Mouse (Mus musculus) telencephalon, adult 2 months (tissue): Measurements from ENCODE around the gene Cdc42bpa.

Source experiments
- DNase-seq: peaks from one replicate; pipeline ENCODE4 v3.0.0-alpha.2; 2011; ENCODE audit warnings: low read depth, low spot score

Cdc42bpa gene

DNA sequence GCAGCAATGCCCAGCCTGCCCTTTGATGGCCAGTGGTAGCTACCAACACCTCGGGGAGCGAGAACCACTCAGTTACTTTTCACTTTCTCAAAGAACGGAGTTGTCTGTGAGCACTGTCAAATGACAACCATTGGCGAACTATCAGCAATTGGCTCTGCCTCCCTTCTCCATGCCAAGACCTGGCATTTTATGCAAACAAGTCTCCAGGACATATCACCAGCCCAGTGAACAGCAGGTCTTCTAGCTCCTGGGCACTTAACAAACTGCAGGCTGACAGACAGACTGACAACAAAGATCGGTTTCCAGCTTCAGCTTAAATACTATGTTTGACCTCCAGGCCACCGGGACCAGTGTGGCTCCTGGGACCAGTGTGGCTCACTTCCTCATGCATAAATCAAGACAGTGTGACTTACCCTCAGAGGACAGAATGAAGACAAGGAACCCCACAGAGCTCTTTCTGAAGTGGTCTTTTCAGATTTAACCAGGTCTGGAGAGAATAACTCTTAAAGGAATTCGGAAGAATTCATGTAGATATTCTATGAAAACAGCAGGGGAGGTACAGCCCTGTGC is 231.5 kb downstream of the Cdc42bpa start:
- no peak for DNase-seq

- DNase-seq = no peak
These were observed 232.6 kb downstream of the Cdc42bpa start for GRCm38 (mm10) chr1:180192866-180193265.

GRCm38 (mm10) chr1:180193391-180193935 is 233.2 kb downstream of the Cdc42bpa start:
- DNase-seq = no peak

GRCm38 (mm10) chr1:180194048-180194447 is 233.8 kb downstream of the Cdc42bpa start:
- no peak for DNase-seq

DNA sequence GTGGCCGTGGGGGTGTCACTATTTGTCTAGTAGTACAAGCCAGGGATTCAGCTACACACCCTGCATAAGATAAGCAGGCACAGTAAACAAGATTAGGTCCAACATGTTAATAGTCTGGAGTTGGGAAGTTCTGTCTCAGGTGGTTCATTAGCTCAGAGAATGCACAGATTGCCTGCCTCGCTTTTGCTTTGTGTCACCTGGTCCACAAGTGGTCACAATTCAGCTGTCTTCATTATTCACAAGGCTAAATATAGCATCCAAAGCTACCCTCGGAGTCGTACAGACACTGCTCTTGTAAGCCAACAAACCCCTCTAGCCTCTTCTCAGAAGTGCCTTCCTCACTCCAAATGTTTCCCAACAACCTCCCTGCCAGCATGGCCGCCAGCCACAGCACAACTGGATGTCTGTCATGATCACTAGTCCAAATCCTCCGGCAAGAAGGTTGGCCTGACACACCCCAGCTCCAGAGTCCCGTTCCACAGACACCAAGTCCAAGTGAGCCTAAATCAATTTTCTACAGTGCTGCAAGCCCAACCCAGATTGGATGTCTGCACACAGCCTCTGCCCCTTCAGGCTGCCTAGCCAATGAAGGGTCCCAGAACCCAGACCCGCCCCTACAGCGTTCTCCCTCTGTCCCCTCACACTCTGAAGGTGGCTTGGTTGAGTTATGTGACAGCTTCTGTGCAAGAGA is 234.7 kb downstream of the Cdc42bpa start:
- DNase-seq = no peak

DNA sequence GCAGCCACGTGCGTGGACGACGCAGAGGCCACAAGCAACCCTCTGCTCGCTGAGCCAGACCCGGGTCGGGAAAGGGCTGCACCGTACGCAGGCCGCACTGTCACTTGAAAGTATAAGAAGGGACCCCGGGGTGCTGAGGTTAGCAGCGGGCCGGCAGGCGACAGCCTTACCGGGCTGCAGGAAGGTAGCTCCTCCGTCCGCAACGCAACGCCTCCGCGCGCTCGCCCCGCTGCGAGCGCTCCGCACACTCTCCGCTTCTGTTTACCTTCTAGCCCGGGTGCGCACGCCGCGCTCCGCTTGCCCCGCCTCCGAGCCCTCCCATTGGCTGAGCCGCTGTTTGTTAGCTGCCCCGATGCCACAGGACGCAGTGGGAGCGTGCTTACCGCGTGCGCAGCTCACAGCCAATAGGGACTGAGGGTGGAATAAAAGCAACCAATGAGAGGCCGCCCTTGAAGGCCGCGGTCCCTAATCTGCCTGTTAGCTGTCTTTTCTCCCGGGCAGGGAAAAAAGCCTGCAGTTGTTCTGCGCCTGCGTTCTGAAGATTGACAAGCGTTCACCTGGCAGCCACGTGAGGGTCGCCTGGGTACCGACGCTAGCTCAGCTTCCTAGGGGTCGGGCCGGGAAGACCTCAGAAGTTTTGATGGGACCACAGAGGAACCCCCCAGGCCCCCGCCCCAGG is 235.6 kb downstream of the Cdc42bpa start:
- DNase-seq = peak; percentile 98

- no peak for DNase-seq
These were observed 236.2 kb downstream of the Cdc42bpa start for GRCm38 (mm10) chr1:180196508-180196907.

- DNase-seq = no peak
These were observed 237.7 kb downstream of the Cdc42bpa start for GRCm38 (mm10) chr1:180197956-180198355.

DNA sequence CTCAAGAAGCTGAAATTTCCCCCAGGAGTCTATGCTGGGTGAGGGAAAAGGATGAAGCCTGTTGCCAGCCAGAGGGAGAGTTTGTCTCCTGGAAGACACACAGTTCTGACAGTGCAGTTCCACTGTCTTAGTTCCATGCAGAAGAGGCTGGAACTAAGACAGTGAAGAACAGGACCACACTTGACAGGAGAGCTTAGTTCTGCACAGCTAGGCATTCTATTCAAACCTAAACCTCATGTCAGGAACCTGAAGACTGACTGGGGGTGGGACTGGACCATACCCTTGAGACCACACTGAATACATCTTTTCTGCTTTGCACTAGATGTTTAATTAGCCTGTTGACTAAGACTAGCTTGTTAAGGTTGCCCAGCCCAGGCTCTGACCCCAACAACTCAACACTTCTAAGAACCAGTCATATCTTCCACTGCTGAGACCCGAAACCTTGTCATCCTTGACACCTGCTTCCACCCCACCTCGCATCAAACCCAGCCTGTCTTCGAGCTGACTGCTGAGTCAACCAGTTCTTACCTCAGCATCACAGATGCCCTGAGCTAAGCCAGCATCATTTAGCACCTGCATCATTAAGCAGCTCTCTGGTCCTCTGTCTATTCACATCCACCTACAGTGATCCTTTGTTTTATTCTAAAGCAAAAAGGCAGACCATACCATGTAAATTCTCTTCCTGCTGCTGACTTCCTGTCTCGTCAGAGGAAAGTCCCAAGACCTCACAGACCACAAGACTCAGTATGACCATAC is 238.9 kb downstream of the Cdc42bpa start, which contains the start of gene Coq8a:
Gene Coq8a (minus strand): TSS at position 644 of the 756 bp plus-strand sequence.
- no peak for DNase-seq

DNA sequence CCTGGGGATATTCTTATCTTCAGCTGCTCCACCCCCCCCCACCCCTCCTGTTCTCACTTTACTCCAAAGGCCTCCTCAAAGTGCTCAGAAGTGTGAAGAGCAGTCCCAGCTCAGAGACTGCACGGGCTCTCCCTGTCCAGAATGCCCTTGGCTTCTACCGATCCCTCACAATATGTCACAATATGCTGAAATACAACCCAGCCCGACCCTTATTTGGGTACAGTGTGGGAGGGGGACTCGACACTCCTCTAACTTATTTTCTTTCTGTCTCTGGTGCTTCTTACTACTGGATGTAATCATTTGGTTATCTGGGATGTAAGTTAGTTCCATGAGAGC is 239.4 kb downstream of the Cdc42bpa start:
- no peak for DNase-seq

DNA sequence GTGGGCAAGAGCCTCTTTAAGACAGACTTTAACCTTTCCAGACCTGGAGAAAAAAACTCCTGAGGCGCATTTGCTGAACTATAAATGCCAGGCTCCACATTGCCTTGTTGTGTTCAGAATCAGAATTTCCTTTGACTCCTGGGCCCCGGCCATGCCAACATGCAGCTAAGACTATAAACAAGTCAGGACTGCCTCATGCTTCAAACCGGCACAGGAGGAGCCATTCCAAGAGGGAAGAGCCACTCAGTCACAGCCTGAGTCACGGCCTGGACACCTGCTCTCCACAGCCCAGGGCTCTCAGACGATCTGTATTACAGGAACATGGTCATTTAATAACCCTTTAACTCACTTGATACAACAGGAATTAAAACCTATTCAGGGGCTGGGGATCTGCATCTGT is 240.4 kb downstream of the Cdc42bpa start:
- no peak for DNase-seq

- DNase-seq = no peak
These were observed 248.1 kb downstream of the Cdc42bpa start for GRCm38 (mm10) chr1:180208370-180208769.

- no peak for DNase-seq
These were observed 249.8 kb downstream of the Cdc42bpa start for GRCm38 (mm10) chr1:180210031-180210432.

- no peak for DNase-seq
These were observed 250.6 kb downstream of the Cdc42bpa start for GRCm38 (mm10) chr1:180210781-180211271.

GRCm38 (mm10) chr1:180212911-180213310 is 252.6 kb downstream of the Cdc42bpa start:
- no peak for DNase-seq

DNA sequence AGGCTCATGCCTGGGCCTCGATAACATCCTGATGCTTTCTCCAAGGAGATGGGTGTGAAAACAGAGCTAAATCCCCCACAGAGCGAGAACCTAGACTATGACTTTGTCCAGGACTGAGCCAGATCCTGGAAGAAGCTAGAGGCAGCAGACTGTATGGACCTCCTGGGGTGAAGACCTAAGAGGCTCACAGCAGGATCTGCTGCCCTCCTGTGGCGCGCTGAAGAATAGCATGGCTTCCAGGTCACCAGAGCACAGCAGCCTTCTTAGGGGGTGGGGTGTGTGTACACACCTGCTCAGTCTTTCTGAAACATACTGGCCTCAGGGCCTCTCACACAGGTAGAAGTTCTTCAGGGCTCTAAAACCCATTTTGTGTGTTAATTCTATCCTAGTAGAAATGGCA is 254.8 kb downstream of the Cdc42bpa start:
- DNase-seq = no peak
